Mouse (Mus musculus) embryo, embryonic 11.5 days (tissue): ENCODE data around the gene Nfxl1.
"Not testable (repeated sequence)": the region's sequence is repeated elsewhere in the genome, so short reads cannot be mapped to it uniquely, and the experiment has no call there.

ENCODE experiments used
- DNase-seq: peaks from one replicate; pipeline ENCODE4 v3.0.0-alpha.2; 2012; ENCODE audit warnings: low read depth, low spot score

The Nfxl1 gene

DNA sequence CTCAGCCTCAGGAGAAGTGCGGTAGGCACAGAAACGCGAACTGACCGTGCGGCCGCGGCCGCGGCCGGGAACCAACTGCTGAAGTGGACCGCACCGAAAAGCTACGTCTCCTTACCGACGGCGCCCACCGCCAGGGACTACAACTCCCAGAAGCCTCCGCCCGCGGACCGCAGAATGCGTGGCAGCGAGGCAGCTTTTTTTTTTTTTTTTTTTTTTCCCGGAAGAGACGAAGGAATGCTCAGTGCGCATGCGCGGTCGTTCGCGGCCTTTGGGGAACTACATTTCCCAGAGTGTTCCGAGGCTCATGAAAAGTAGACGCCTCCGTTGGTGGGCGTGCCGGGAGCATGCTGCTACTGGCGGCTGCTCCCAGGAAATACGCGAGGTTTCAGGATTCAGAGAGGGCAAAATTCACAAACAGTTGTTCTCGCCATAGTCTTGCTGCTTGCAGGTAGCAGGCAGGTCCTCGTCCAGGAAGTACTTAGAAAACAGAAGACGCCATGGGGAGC, at the start of gene Nfxl1:
Nfxl1 (minus strand) TSS at position 141 of the 506 bp plus-strand sequence.
- peak; percentile 99 for DNase-seq

DNA sequence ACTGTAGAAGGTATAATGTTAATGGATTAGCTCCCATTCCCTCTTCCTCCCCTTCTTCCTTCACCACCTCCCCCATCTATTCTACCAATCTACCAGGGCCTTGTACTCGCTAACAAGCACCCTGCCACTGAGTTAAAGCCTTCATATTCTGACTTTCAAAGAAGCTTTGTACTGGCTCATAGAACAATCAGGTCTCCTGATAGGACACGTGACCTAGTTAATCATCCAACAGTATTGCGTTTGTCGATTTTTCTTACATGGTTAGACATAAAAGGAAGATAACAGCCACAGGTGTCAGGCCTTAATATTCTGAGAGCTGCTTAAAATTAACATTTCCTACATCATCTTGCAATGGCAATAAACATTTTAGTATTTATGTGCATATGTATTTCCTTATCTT, 43.7 kb upstream of the Nfxl1 start:
- no peak for DNase-seq

DNA sequence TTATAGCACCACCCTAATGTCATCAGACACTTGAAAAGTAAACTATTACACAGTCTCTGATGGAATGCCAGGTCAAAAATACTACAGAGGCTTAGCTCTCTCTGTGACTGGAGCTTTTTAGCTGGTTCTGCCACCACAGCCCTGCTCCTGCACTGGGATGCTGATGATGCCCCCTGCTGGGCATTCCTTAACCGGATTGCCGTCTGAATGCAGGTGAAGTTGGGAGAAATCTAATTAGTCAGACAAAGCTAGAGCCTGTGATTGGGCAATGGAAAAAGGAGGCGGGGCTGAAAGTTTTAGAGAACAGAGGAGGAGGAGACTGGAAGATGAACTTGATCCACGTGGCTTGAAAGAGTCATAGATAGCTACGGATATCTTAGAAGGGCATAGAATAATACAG, 41.5 kb upstream of the Nfxl1 start:
- peak; percentile 40 for DNase-seq

DNA sequence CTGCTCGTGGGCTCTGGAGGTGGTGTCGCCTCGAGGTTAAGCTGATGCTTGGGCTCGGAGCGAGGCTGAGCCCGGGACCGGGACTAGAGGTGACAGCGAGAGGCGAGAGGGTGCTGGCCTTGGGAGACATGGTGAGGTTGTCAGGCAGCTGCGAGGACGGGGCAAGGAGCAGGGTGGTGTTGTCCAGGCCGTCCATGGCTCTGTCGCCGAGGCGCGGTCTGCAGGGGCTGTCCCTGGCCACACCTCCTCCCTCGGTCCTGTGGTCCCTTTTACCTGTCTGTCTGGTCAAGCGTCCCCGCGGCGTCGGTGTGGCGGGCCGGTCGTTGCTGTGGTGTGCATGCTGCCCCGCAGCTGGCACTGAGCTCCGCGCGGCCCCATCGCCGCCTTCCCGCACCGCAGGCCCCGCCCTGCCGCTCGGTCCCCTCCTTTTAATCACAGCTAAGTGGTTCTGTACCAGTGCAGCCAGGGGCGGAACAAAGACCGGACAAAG, 27.8 kb upstream of the Nfxl1 start, which contains the start of gene Gm5868:
Gm5868 (minus strand) TSS at position 360 of the 490 bp plus-strand sequence.
- no peak for DNase-seq

DNA sequence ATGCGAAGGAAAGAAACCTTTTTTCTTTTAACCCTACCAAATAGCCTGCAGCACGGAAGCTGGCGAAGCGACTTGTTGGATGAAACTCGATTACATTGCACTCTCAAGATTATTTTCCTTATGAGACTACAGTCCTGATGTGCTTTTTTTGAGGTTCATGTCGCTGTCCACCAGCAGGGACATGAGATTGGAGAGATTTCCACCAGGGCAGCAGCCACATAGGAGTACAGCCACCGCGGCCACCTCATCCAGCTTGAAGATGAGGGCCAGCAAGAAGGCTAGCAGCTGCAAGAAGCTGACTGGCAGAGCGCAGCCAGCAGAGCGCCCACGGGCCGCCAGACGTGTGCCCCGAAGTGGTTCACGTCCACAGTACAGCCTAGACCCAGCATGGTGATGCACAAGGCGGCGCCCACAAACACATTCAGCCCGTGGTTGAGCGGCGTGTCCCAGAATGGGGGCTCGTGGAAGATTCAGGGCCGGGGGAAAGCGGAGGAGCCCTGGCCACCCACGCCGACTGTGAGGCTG, 27.2 kb upstream of the Nfxl1 start:
- not testable (repeated sequence) for DNase-seq

DNA sequence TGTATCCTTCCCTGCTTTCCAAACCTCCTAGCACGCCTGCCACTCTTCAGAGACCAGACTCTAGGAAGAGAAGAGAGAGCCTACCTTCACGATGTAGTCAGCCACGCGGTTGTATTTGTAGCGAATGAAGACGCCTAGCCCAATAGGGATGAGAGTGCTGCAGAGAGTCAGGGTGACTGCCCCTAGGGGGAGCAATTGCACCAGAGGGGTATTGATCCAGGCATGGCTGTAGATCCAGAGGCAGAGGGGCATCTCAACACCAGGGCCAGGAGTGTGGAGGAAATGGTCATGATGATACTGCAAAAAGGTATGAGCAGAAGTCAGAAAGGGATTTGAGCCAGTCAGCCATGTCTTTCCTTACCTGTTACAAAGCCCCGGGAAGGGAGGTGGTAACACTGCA, 26.6 kb upstream of the Nfxl1 start:
- DNase-seq: not testable (repeated sequence)

DNA sequence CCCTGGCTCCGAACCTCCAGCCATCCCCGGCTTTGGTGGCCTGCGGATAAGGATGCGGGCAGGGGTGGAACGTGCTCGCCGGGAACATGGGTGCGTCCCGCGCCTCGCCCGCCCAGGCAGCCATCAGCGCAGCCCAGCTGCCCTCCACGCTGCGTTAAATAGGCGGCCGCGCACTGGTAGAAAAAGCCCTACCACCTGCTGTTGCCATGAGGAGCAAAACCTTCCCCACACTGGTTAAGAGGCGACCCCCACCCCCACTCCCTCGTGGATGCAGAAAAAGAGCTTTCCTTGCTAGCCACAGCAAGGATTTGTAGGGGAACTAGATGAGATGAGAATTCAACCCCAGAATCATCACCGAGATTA, 21.5 kb upstream of the Nfxl1 start, which contains the start of gene Zar1:
Zar1 (minus strand) TSS at position 285 of the 363 bp plus-strand sequence.
- not testable (repeated sequence) for DNase-seq

DNA sequence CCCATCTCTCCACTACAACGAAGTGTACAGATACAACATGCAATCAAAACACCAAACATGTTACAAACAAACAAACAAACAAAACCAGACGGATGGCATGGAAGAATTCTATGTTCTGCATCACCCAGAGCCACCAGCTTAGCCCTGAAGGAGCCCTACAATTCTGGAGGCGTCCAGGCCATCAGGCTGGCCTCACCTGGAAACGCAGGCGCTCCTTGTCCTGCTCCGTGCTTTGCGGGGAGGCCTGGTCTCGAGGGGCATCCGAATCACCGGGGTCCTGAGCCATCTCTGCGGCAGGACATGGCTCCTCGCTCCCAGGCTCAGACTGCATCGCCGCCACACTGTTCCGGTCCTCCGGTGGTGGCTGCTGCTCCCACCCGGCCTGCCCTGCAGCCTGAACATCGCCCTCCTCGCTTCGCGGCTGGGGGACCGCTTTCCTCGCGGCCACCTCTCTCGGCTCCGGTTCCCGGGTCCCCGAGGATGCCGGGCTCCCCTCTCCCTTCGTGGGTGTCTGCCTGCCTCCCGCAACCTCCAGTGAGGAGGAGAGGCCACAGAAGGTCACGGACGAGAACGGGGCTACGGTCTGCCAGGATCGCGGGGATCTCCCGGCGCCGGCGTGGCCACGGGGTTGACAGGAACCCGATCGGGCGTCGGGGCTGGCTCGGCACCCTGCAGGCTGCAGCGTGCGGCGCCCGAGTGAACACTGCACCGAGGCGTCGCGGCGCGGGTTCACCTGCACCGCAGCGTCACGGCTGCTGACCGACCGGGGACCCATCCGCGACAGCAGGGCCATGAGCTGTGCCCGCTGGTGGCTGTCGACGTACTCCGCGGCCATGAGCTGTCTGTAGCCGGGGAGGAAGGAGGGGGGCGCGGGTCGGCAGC, 20.8 kb upstream of the Nfxl1 start:
- DNase-seq: not testable (repeated sequence)

DNA sequence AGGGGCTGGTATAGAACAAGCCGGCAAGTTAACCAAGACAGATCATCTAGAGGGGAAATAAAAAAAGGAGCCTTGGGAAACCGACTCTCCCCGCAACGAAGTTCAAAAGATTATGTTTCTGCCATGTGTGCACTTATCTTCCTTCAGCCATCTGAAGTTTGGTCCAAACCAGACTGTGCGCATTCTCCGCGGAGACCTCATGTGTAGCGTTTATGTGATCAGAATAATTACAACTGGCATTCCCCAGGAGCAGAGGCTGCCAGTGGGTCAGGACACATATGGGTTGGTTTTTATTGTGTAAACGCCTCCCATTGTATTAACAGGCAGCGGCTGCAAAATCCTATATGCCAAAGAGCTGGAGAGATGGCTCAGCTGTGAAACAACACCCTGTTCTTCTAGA, 20.1 kb upstream of the Nfxl1 start:
- not testable (repeated sequence) for DNase-seq

DNA sequence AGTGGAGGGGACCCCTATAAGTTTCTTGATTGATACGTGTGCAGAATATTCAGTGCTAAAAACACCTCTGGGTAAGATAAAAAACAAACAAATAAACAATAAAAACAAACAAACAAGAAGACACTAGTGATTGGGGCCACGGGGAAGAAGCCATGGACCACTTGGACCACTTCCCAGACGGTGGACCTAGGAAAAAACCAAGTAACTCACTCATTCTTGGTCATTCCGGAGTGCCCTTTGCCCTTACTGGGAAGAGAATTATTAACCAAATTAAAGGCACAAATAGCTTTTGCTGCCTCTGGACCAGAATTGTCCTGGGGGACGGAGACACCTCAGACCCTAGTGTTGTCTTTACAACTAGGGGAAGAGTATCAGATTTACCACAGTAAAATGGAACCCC, 6.1 kb upstream of the Nfxl1 start:
- no peak for DNase-seq

DNA sequence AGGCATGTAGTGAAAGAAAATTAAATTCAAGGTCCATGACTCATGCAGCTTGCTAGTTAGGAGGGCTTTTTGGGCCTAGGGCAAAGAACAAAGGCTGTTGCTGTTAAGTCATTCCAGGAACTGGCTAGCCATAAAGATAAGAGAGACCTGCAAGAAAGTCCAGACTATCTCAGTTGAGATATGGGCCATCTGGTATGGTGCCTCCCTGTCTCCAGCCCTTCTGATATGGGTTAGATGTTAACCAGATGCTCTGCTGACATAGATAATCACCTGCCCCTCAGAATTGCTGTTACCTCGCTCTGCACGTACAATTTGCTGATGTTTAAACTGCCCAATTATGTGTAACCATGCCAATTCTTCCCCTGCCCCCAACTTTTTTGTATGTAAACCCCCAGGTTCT, 3.7 kb upstream of the Nfxl1 start:
- DNase-seq: not testable (repeated sequence)

DNA sequence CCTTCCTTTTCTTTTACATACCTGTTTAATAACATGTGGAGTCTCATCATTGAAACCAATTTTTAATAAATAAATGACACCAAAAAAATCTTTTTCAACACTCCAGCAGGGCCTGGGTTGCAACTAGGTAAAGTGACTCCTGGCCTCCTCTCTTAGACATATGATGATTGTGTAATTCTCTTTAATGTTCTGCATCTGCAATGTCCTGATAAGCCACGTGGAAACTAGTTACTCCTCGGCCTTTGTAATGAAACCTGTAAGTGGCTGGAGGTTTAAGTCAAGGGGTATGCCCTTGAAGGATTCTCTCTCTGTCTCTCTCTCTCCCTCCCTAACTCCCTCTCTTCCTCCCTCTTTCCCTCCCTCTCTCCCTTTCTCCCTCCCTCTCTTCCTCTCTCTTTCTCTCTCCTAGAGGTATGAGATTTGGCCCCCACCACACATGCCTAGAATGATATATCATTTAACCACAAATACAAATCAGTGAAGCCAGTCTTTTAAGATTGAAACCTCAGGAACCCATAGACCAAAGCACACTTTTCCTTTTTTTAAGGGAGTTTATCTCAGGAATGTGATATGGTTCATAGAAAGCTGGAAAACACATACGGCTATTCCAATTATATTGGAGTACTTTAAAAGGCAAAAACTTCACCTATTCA, 1.6 kb upstream of the Nfxl1 start:
- no peak for DNase-seq

DNA sequence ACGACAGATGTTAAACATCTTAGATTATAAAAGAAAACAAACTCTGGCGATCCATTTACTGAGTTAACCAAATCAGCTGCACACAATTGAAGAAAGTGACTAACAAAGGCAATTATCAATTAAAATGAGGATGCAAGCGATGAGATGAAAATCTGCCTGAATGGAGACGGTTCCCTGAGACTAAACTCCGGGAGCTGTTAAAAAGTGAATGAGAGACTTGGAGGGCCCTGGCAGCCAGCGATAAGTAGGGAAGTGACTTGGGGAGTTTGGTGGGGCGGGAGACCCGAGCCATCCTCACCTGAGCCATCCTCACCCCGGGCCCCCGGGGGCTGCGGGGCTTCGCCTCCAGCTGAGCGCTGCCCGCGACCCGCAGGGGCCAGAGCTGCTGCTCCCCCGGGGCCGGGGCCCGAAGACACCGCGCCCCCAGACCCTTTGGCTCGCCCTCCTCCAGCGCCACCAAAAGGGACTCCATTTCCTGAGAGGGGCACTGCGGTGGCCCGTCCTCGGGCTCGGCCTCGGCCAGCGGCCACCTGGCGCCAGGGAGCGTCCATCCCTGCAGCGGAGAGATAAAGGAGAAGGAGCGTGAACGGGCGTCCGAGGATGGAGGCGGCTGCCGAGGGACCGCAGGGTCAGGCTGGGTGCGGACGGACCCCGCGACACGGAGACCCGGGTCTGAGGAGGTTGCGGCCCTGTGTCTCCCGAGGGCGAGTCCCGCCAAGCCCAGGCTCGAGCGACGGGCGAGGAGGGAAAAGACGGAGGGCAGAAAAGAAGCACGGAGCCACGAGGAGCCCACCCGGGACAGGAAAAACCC, 563 bp downstream of the Nfxl1 start:
- DNase-seq: no peak

DNA sequence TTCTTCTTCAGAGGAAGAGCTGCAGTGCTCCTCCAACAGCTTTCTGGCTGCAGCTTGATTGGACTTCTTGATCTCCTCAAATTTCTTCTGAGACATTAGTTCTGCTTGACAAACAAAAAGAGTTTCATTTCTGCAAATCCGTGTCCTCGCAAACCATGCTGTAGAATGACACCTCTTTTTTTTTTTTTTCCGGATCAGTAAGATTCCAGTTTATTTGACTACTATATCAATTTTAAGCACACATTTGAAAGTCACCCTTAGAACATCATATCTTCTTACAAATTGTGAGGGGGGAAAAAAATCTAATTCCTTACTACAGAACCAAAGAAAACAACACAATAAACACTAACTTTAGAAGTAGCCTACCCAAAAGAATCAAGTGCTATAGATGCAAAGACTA, 3.2 kb downstream of the Nfxl1 start:
- no peak for DNase-seq

DNA sequence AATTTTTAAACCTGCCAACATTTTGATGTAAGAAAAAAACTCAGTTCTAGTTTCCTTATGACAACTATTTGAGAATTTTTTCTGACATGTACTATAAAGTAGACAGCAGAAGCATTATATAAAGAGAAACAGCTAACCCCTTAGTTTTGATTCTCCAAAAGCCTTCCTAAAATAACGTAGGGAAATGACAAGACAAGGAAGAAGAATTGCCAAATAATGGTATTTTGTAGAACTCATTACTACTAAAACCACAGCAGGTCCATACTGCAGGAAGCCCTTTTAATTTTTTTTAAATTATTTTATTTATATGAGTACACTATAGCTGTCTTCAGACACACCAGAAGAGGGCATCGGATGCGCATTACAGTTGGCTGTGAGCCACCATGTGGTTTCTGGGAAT, 8.3 kb downstream of the Nfxl1 start:
- no peak for DNase-seq

DNA sequence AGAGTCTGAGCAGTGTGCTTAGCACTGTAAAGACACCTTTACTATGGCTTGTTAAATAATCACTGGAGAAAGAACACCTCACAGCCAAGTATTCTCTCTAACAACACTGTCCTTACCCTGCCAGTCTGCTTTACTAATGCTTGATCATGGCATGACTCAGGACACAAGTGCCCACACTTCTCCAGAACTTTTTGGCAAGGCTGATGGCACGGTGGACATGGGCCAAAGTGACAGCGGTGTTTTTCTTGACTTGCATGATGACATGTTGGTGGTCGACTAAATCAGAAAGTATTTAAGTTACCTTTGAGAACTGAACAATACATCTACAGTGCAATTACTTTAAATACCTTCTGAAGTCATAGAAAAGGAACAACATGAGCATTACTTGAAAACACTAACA, 30.6 kb downstream of the Nfxl1 start:
- DNase-seq: no peak

DNA sequence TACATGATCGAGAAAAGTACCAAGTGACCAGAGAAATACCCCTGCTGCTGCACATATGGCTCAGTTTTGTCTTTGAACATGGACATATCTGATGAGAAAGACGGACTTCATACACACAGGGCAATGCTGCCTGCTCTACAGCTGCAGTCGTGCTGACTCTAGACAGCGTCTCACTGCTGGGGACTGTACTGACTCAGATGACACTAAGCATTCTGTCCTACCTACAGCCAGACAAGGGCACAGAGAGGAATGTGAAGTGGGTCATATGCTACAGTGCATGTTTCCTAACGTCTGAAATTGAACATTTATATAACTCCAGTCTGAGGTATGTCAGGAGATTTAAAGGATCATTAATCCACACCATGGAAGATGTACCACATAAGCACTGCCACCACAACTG, 45.7 kb downstream of the Nfxl1 start:
- no peak for DNase-seq

DNA sequence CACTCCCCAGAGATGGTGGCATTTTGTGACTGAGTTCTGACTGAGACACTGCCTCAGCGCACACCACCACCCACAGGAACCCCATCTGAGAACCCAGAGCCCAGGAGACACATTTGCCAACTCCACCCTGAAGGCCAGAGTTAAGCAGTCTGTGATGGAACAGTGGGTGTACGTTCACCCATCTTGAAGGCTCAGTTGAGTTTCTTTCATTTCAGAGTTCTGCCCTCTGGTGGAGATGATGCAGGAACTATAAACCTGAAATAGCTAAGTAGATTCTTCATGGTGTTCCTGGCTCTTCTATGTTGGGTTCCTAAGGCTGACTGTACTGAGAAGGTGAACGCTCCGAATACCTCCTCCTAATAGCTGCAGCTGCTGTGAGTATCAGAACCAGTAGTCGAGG, 53.7 kb downstream of the Nfxl1 start:
- DNase-seq: no peak

DNA sequence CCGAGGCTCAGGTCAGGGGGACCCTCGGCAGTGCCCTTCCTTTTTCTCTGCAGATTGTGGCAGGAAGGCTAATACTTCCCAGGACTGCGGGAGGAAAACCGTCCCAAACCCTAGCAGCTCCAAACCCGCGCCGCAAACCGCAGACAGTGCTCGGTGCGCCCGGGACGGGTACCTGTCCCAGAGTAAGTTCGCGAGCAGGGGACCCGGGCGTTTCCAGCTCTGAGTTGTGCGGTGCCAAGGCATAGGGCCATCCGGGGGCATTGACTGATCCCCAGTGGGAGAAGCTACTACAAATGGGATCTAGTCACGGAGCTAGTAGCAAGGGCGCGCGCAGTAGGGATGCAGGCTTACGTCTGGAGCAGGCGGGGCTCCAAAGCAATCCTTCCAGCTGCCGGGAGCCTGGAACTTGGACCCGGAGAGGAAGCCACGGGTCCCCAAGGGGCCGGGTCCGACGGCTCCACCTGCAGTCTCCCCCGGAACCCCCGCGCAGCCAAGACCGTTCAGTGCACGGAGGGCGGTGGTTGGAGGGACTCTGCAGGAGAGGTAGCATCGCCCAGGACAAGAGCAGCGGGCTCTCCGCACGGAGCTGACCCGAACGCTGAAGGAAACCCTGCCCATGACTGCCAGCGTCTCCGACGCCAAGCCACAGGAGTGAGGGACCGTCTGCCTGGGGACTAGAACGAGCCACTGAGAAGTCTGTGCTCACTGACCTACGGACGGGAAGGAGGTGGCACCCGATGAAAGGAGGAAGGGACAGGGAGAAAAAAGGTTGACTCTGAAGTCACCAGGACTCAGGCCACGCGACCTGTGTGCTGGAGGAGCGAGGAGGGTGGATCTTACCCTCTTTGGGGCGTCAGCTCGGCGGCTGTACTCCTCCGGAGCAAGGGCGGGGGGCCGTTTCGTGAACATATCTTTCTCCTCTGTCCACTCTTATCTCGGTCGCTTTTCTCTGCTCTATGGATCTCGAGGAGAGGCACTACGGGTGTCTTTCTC, 55.7 kb downstream of the Nfxl1 start, which contains the start of gene Corin:
Corin (minus strand) TSS at position 943 of the 993 bp plus-strand sequence.
- DNase-seq: no peak

DNA sequence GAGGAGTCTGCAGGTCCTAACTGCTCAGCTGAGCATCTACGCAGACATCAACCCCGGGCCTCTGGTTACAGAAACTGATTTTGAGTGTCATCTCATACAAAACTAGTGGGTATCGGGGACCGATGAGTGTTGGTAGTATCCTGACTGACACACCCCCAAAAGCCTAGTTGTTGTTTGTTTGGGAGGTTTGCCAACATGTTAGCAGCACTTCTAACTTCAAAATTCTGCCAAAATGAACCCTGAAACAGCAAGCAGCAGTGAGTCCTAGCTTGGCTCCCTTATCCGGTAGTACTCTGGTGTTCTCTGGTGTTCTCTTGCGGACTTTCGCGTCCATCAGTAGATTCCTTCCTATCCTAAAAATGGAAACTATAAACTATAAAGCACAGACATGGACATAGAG, 56.7 kb downstream of the Nfxl1 start:
- no peak for DNase-seq
